Comparison of ENCODE assay signal across 25 mouse cellular contexts in genomic region chrX:19148672-19149071, GRCm38 (mm10).
A peak's percentile ranks its signal among the peaks of the same experiment; 100 is the strongest.
DNase-seq lines count a peak whose midpoint lies in the region; ATAC-seq lines count a peak whose summit lies in the region.
"Had no signal": no experiment of that assay in that cellular context is flagged by ENCODE, and none has a peak within 500 bp of the region (broad histone marks: within the 10 kb centered on the region; RNA-seq: fewer than 3 reads in every experiment).

No protein-coding gene starts in this region.

- ATAC-seq in heart, embryonic 12.5 days (ENCODE audit: insufficient number of reproducible peaks, low FRiP score): no peak
- peak; percentile 66 for ATAC-seq in granulocyte monocyte progenitor cell, adult 5-6 weeks (replicated peaks; ENCODE audit: poor library complexity, severe bottlenecking)
- ATAC-seq in megakaryocyte progenitor cell, adult 5-6 weeks (replicated peaks; ENCODE audit: poor library complexity): peak; percentile 59
- no peak for ATAC-seq in monocyte, adult 5-6 weeks (replicated peaks; ENCODE audit: insufficient number of reproducible peaks, low FRiP score, low TSS enrichment, poor library complexity, severe bottlenecking)
- ATAC-seq: activated CD4-positive, CD25-positive, alpha-beta regulatory T cell, adult 4 months; CD4-positive, CD25-positive, alpha-beta regulatory T cell, adult 4 months; Patski had no signal

- 79% methylated on average over 1 of the region's 1 CpGs for WGBS in heart, embryonic 12.5 days

- no peak overlapping the region for H3K27ac ChIP-seq in heart, embryonic 12.5 days (ENCODE audit: poor library complexity, severe bottlenecking)

- H3K4me2 ChIP-seq in heart, embryonic 12.5 days: no peak overlapping the region

- no peaks in the 10 kb centered on the region for H3K9me3 ChIP-seq in heart, embryonic 12.5 days (replicated peaks)
- H3K9me3 ChIP-seq: G1E had no signal

- no peaks in the 10 kb centered on the region for H3K36me3 ChIP-seq in heart, embryonic 12.5 days
- H3K36me3 ChIP-seq: G1E had no signal

- peak; percentile 22 for DNase-seq in heart, adult 11 months
- DNase-seq in 3T3-L1 (ENCODE audit: low read depth, low spot score): peak; percentile 2
- no peak for DNase-seq in Muller cell, postnatal 12 days (ENCODE audit: inconsistent ontology term)
- no peak for DNase-seq in c-Kit-positive CD71-positive TER-119-positive erythroid progenitor cells, embryonic 14.5 days (ENCODE audit: low spot score)
- DNase-seq: adrenal gland, adult 2 months; adrenal gland, adult 8-10 months; adrenal gland, postnatal 10 days; adrenal gland, postnatal 14 days; adrenal gland, postnatal 25 days; adrenal gland, postnatal 36 days; B cell, adult 2 months; cerebellum, adult 11 months; cerebellum, adult 11-12 months; cerebellum, adult 18-20 months; cerebellum, adult 2 months; cerebellum, adult 8-10 months had no signal

- no peaks in the 10 kb centered on the region for H3K4me1 ChIP-seq in heart, embryonic 12.5 days (replicated peaks)

- no peak overlapping the region for H3K9ac ChIP-seq in heart, embryonic 12.5 days

- no peak overlapping the region for H3K4me3 ChIP-seq in heart, embryonic 12.5 days

- H3K27me3 ChIP-seq in heart, embryonic 12.5 days (replicated peaks): no peaks in the 10 kb centered on the region
- H3K27me3 ChIP-seq: CH12.LX, Patski had no signal

Comparison
In these comparisons a context has a peak if more than half of its experiments do, and no peak if none do; other contexts are left out.
1. DNase-seq: peak in heart, adult 11 months (single experiment) and 3T3-L1 (single experiment); none in Muller cell, postnatal 12 days (single experiment) and c-Kit-positive CD71-positive TER-119-positive erythroid progenitor cells, embryonic 14.5 days (single experiment).
2. ATAC-seq: peak in granulocyte monocyte progenitor cell, adult 5-6 weeks (single experiment) and megakaryocyte progenitor cell, adult 5-6 weeks (single experiment); none in heart, embryonic 12.5 days (single experiment) and monocyte, adult 5-6 weeks (single experiment).